Mouse (Mus musculus): ENCODE results near the gene B3gat1.

The B3gat1 gene

GRCm38 (mm10) chr9:26733206-26733891, at the start of gene B3gat1:
B3gat1 (plus strand) TSS chr9:26733728.
- DNase-seq (ENCODE audit: low spot score in 2 of 2): peak in 1 of 2 experiments; percentile 48

- no peak for DNase-seq (ENCODE audit: low spot score in 2 of 2)
Measured at GRCm38 (mm10) chr9:26689171-26689570, 44.4 kb upstream of the B3gat1 start.

- DNase-seq (ENCODE audit: low spot score in 2 of 2): no peak
Measured at GRCm38 (mm10) chr9:26689956-26690698, 43.4 kb upstream of the B3gat1 start.

GRCm38 (mm10) chr9:26692641-26693040, 40.9 kb upstream of the B3gat1 start:
- DNase-seq (ENCODE audit: low spot score in 2 of 2): no peak

- DNase-seq (ENCODE audit: low spot score in 2 of 2): no peak
Measured at GRCm38 (mm10) chr9:26694656-26695055, 38.9 kb upstream of the B3gat1 start.

- DNase-seq (ENCODE audit: low spot score in 2 of 2): peak in 1 of 2 experiments; percentile 29
Measured at GRCm38 (mm10) chr9:26695178-26695577, 38.4 kb upstream of the B3gat1 start.

- DNase-seq (ENCODE audit: low spot score in 2 of 2): no peak
Measured at GRCm38 (mm10) chr9:26698286-26698685, 35.2 kb upstream of the B3gat1 start.

GRCm38 (mm10) chr9:26700329-26700728, 33.2 kb upstream of the B3gat1 start:
- peak in 1 of 2 experiments; percentile 51 for DNase-seq (ENCODE audit: low spot score in 2 of 2)

GRCm38 (mm10) chr9:26718388-26718787, 15.1 kb upstream of the B3gat1 start:
- DNase-seq (ENCODE audit: low spot score in 2 of 2): no peak

GRCm38 (mm10) chr9:26721771-26722170, 11.8 kb upstream of the B3gat1 start:
- DNase-seq (ENCODE audit: low spot score in 2 of 2): no peak

GRCm38 (mm10) chr9:26725709-26726108, 7.8 kb upstream of the B3gat1 start:
- no peak for DNase-seq (ENCODE audit: low spot score in 2 of 2)

- DNase-seq (ENCODE audit: low spot score in 2 of 2): no peak
Measured at GRCm38 (mm10) chr9:26727445-26727844, 6.1 kb upstream of the B3gat1 start.

- peak in 1 of 2 experiments; percentile 41 for DNase-seq (ENCODE audit: low spot score in 2 of 2)
Measured at GRCm38 (mm10) chr9:26728556-26728955, 5.0 kb upstream of the B3gat1 start.

GRCm38 (mm10) chr9:26733986-26734385, 458 bp downstream of the B3gat1 start:
- DNase-seq (ENCODE audit: low spot score in 2 of 2): peak in 1 of 2 experiments; percentile 48

GRCm38 (mm10) chr9:26737116-26737515, 3.6 kb downstream of the B3gat1 start:
- no peak for DNase-seq (ENCODE audit: low spot score in 2 of 2)

GRCm38 (mm10) chr9:26742817-26743216, 9.3 kb downstream of the B3gat1 start:
- DNase-seq (ENCODE audit: low spot score in 2 of 2): peak in 1 of 2 experiments; percentile 73

GRCm38 (mm10) chr9:26747121-26747520, 13.6 kb downstream of the B3gat1 start:
- no peak for DNase-seq (ENCODE audit: low spot score in 2 of 2)

GRCm38 (mm10) chr9:26748893-26749292, 15.4 kb downstream of the B3gat1 start:
- DNase-seq (ENCODE audit: low spot score in 2 of 2): no peak

GRCm38 (mm10) chr9:26760081-26760480, 26.6 kb downstream of the B3gat1 start:
- peak in 1 of 2 experiments; percentile 81 for DNase-seq (ENCODE audit: low spot score in 2 of 2)

GRCm38 (mm10) chr9:26760576-26760975, 27.0 kb downstream of the B3gat1 start:
- no peak for DNase-seq (ENCODE audit: low spot score in 2 of 2)

- no peak for DNase-seq (ENCODE audit: low spot score in 2 of 2)
Measured at GRCm38 (mm10) chr9:26762477-26762876, 28.9 kb downstream of the B3gat1 start.

- no peak for DNase-seq (ENCODE audit: low spot score in 2 of 2)
Measured at GRCm38 (mm10) chr9:26768181-26768580, 34.7 kb downstream of the B3gat1 start.

- DNase-seq (ENCODE audit: low spot score in 2 of 2): no peak
Measured at GRCm38 (mm10) chr9:26775700-26776099, 42.2 kb downstream of the B3gat1 start.
